ENCODE assay signal across 15 mouse cellular contexts in the genomic region with DNA sequence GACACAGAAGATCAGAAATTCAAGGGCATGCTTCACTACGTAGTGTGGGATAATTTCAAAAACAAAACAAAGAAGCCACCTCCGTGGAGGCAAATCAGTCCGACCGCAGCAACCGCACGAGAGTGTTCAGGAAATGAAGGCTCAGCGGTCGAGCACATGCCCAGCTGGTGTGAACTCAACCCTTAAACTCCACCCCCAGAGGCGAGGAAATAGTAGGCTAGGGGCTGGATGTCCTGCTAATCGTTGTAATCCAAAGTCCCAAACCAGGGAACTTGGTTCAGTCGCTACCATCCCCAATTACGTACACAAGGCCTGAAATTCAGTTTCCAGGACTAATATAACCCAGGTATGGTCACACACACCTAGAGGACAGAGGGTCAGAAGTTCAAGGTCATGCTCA. TPM values are rescaled to one million over a fixed set of nuclear protein-coding genes. Genes with fewer than 3 reads are reported as not detected.
DNase-seq lines count a peak whose midpoint lies in the region; ATAC-seq and TF ChIP-seq lines count a peak whose summit lies in the region.
"Had no signal": no experiment of that assay in that cellular context is flagged by ENCODE, and none has a peak within 500 bp of the region (broad histone marks: within the 10 kb centered on the region; RNA-seq: fewer than 3 reads in every experiment).

No protein-coding gene starts in this region.

- H3K4me1 ChIP-seq in kidney, adult 2 months (ENCODE audit: control insufficient read depth, insufficient read depth, low read length): no peaks in the 10 kb centered on the region
- H3K4me1 ChIP-seq in thymus, adult 2 months (replicated peaks; ENCODE audit: control insufficient read depth, insufficient read depth, low read length): peaks cover 46% of the 10 kb centered on the region
- no peaks in the 10 kb centered on the region for H3K4me1 ChIP-seq in hindbrain, postnatal 0 days (ENCODE audit: insufficient read depth, low read length)

- 46% methylated on average over 12 of the region's 12 CpGs for WGBS in kidney, adult 2 months
- WGBS in thymus, adult 2 months: 8% methylated on average over 12 of the region's 12 CpGs
- 76% methylated on average over 12 of the region's 12 CpGs for WGBS in hindbrain, postnatal 0 days

- no peak overlapping the region for H3K4me3 ChIP-seq in kidney, adult 2 months (ENCODE audit: insufficient read depth, low read depth, low read length)
- H3K4me3 ChIP-seq in thymus, adult 2 months (ENCODE audit: control insufficient read depth, insufficient read depth, low read length): no peak overlapping the region
- no peak overlapping the region for H3K4me3 ChIP-seq in hindbrain, postnatal 0 days (ENCODE audit: low read length)
- H3K4me3 ChIP-seq: heart, embryonic 15.5 days; liver, embryonic 13.5 days; neural tube, embryonic 13.5 days had no signal

- peak; percentile 14; the same call in 1 of the 2 replicates for ATAC-seq in monocyte, adult 5-6 weeks (replicated peaks; ENCODE audit: insufficient number of reproducible peaks, low FRiP score, low TSS enrichment, poor library complexity, severe bottlenecking)
- no peak for ATAC-seq in hindbrain, postnatal 0 days

- no peak for TF ChIP-seq CTCF in kidney, adult 2 months (conservative IDR thresholded peaks at IDR 0.05; ENCODE audit: insufficient read depth, insufficient read length, low read depth, low read length)
- TF ChIP-seq CTCF in thymus, adult 2 months (IDR thresholded peaks at IDR 0.05; ENCODE audit: borderline replicate concordance, control insufficient read depth, extremely low read depth, insufficient read depth, low read length, poor library complexity): no peak
- no peak for TF ChIP-seq CTCF in hindbrain, postnatal 0 days (IDR thresholded peaks at IDR 0.05; ENCODE audit: low read depth)

- no peak for TF ChIP-seq POLR2A in kidney, adult 2 months (IDR thresholded peaks at IDR 0.05; ENCODE audit: low read depth, low read length)
- TF ChIP-seq POLR2A in thymus, adult 2 months (IDR thresholded peaks at IDR 0.05; ENCODE audit: control insufficient read depth, extremely low read depth, insufficient read depth, low read length, poor library complexity): no peak

- no peaks in the 10 kb centered on the region for H3K27me3 ChIP-seq in kidney, adult 2 months (replicated peaks; ENCODE audit: control insufficient read depth, insufficient read depth, low read length)
- no peaks in the 10 kb centered on the region for H3K27me3 ChIP-seq in thymus, adult 2 months (ENCODE audit: control insufficient read depth, insufficient read depth, low read length)
- H3K27me3 ChIP-seq in hindbrain, postnatal 0 days (ENCODE audit: insufficient read depth, low read length): no peaks in the 10 kb centered on the region
- H3K27me3 ChIP-seq: heart, embryonic 15.5 days; neural tube, embryonic 13.5 days had no signal

- H3K9me3 ChIP-seq in hindbrain, postnatal 0 days (ENCODE audit: low read length): no peaks in the 10 kb centered on the region
- H3K9me3 ChIP-seq: heart, embryonic 15.5 days; liver, embryonic 13.5 days; neural tube, embryonic 13.5 days had no signal

- no peaks in the 10 kb centered on the region for H3K36me3 ChIP-seq in kidney, adult 2 months (ENCODE audit: control insufficient read depth, insufficient read depth, low read length)
- no peaks in the 10 kb centered on the region for H3K36me3 ChIP-seq in thymus, adult 2 months (ENCODE audit: control insufficient read depth, insufficient read depth, low read length)
- H3K36me3 ChIP-seq in hindbrain, postnatal 0 days (ENCODE audit: insufficient read depth, low read length): no peaks in the 10 kb centered on the region
- H3K36me3 ChIP-seq: heart, embryonic 15.5 days; liver, embryonic 13.5 days; neural tube, embryonic 13.5 days had no signal

- no peak overlapping the region for H3K27ac ChIP-seq in kidney, adult 2 months (ENCODE audit: insufficient read depth, low read depth, low read length)
- no peak overlapping the region for H3K27ac ChIP-seq in thymus, adult 2 months (ENCODE audit: control insufficient read depth, insufficient read depth, low read length)
- H3K27ac ChIP-seq in hindbrain, postnatal 0 days: no peak overlapping the region
- H3K27ac ChIP-seq: heart, embryonic 15.5 days; liver, embryonic 13.5 days; neural tube, embryonic 13.5 days had no signal

- DNase-seq in kidney, adult 2 months: peak; percentile 24
- no peak for DNase-seq in kidney, adult 8-10 months
- peak; percentile 63 for DNase-seq in ES-CJ7 (ENCODE audit: low read depth, low spot score)
- DNase-seq in thymus, adult 2 months: peak; percentile 66
- no peak for DNase-seq in embryo, embryonic 11 days
- DNase-seq in hindbrain, postnatal 0 days (ENCODE audit: low spot score): no peak
- no peak for DNase-seq in kidney, adult 9 months
- DNase-seq: cerebellum, adult 18-20 months; gastrocnemius, postnatal 36 days; kidney, postnatal 14 days; liver, embryonic 13.5 days had no signal

- no peak overlapping the region for H3K4me2 ChIP-seq in hindbrain, postnatal 0 days (ENCODE audit: low read depth, low read length)
- H3K4me2 ChIP-seq: heart, embryonic 15.5 days; liver, embryonic 13.5 days; midbrain, embryonic 11.5 days; neural tube, embryonic 13.5 days had no signal

- H3K9ac ChIP-seq in hindbrain, postnatal 0 days (replicated peaks; ENCODE audit: low read length): no peak overlapping the region
- H3K9ac ChIP-seq: heart, embryonic 15.5 days; liver, embryonic 13.5 days; neural tube, embryonic 13.5 days had no signal

RNA-seq across cellular contexts. Expression of a gene that starts 4.7 kb away (rescaled TPM):
- 15.2 and 19.1 TPM in 2 replicates for polyA plus RNA-seq in kidney, adult 2 months (2012; rRNA removed)
- 111 to 204 TPM (median 115 TPM) in 3 replicates for total RNA-seq in monocyte, adult 5-6 weeks (2017)
- polyA plus RNA-seq in thymus, adult 2 months (2012; rRNA removed): 48.5 and 62.1 TPM in 2 replicates
- total RNA-seq in hindbrain, postnatal 0 days (2014; rRNA removed): 128 and 130 TPM in 2 replicates
- polyA plus RNA-seq in hindbrain, postnatal 0 days (2015; fragmentation: Nextera tagmentation; extraction: Ambion mirVana): 135 and 144 TPM in 2 replicates

RNA-seq across cellular contexts. Expression of a gene that starts 40.5 kb away (rescaled TPM):
- polyA plus RNA-seq in kidney, adult 2 months (2012; rRNA removed): 23.3 and 36.4 TPM in 2 replicates
- 39.7 to 60.5 TPM (median 49.6 TPM) in 3 replicates for total RNA-seq in monocyte, adult 5-6 weeks (2017)
- polyA plus RNA-seq in thymus, adult 2 months (2012; rRNA removed): 28.5 and 31.4 TPM in 2 replicates
- total RNA-seq in hindbrain, postnatal 0 days (2014; rRNA removed): 85.9 and 103 TPM in 2 replicates
- polyA plus RNA-seq in hindbrain, postnatal 0 days (2015; fragmentation: Nextera tagmentation; extraction: Ambion mirVana): 207 and 258 TPM in 2 replicates

RNA-seq across cellular contexts. Expression of a gene that starts 58.2 kb away (rescaled TPM):
- 44.7 and 46.9 TPM in 2 replicates for polyA plus RNA-seq in kidney, adult 2 months (2012; rRNA removed)
- 6.2 to 15.9 TPM (median 8.8 TPM) in 3 replicates for total RNA-seq in monocyte, adult 5-6 weeks (2017)
- 38.3 and 44.6 TPM in 2 replicates for polyA plus RNA-seq in thymus, adult 2 months (2012; rRNA removed)
- total RNA-seq in hindbrain, postnatal 0 days (2014; rRNA removed): 151 and 154 TPM in 2 replicates
- polyA plus RNA-seq in hindbrain, postnatal 0 days (2015; fragmentation: Nextera tagmentation; extraction: Ambion mirVana): 190 and 196 TPM in 2 replicates

Comparison
In these comparisons a context has a peak if more than half of its experiments do, and no peak if none do; other contexts are left out.
1. DNase-seq: peak in kidney, adult 2 months (single experiment), ES-CJ7 (single experiment) and thymus, adult 2 months (single experiment); none in kidney, adult 8-10 months (0 of 2), embryo, embryonic 11 days (single experiment), hindbrain, postnatal 0 days (single experiment) and kidney, adult 9 months (single experiment).